Mouse (Mus musculus) spleen, postnatal 10 days (tissue): ENCODE results near the gene Aamdc.
A peak's percentile ranks its signal among the peaks of the same experiment; 100 is the strongest.

ENCODE experiments used
- DNase-seq, 2 experiments: peaks; one replicate each; pipeline ENCODE4 v3.0.0; 2021 to 2022; ENCODE audit warnings: low spot score in 2 of 2

Aamdc gene

DNA sequence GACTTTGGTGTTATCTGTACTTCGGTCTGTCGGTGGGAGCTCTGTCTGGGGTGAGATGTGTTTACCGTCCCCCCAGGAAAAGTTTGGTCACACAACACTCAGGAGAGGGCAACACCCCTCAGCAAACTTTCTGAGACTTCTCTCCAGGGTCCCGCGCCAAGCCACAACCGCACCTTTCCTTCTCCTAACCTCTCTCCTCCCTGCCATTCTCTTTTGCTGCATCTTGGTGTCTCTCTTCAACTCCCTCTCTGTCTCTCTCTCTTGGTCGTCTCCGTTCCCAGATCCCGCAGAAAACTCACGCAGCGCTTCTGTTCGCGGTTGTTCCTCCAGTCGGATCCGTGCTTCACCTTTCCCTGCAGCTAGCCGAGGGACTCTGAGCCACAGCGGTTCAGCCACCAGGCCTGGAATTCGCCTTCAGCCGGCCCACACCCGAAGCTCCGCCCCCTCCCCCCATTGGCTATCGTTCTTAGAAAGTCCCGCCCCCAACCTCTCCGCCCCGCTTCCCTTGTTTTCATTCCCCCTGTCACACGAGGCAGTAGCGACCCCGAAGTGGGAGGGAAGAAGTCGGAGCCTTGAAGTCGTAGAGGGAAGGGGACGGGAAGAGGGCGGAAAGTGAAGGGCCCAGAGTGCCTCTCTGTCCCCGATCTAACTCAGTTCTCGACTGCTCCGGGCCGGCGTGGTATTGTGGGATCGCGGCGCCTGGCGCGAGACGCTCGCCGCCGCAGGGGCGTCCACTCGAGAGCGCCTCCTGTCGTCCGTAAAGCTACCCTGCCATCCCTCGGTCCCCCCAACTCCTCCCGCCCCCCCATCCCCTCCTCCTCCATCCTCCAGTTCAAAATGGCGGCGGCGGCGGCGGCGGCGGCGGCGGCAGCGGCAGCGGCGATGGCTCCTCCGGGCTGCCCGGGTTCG is at the start of gene Aamdc, which contains the start of gene Rsf1:
Gene Aamdc, minus strand, starts transcription at position 431 of the 909 bp plus-strand sequence.
Gene Rsf1, plus strand, starts transcription at position 823 of the 909 bp plus-strand sequence.
- DNase-seq = peak; percentile 91 to 97

DNA sequence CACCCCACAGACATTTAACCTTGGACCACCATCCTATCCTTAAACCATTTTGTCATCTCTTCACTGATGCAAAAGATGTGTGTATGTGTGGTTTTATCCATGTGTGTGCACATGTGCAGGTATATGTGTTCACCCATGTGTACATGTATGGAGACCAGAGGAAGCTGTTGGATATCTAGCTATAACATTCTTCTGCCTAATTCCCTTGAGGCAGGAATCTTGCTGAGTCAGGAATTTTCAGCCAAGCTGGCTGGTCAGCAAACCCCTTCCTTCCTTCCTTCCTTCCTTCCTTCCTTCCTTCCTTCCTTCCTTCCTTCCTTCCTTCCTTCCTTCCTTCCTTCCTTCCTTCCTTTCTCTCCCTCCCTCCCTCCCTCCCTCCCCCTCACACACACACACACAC is 44.1 kb upstream of the Aamdc start:
- no peak for DNase-seq

- no peak for DNase-seq
Observed at GRCm38 (mm10) chr7:97622676-97623075, 43.4 kb upstream of the Aamdc start.

GRCm38 (mm10) chr7:97621346-97621745 is 42.0 kb upstream of the Aamdc start:
- DNase-seq = no peak

DNA sequence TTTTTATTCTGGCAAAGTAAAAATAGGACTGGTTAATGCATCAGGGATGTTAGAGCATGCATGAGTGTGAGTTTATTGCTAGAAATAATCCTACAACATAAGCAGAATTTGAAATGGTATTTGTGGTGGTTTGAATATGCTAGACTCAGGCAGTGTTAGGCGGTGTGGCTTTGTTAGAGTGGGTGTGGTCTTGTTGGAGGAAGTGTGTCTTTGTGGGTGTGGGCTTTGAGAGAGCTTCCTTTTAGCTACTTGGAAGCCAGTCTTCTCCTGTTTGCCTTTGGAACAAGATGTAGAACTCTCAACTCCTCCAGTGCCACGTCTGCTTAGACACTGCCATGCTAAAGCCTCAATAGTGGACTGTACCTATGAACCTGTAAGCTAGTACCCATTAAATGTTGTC is 19.3 kb upstream of the Aamdc start:
- no peak for DNase-seq

- no peak for DNase-seq
Observed at GRCm38 (mm10) chr7:97593535-97593934, 14.2 kb upstream of the Aamdc start.

DNA sequence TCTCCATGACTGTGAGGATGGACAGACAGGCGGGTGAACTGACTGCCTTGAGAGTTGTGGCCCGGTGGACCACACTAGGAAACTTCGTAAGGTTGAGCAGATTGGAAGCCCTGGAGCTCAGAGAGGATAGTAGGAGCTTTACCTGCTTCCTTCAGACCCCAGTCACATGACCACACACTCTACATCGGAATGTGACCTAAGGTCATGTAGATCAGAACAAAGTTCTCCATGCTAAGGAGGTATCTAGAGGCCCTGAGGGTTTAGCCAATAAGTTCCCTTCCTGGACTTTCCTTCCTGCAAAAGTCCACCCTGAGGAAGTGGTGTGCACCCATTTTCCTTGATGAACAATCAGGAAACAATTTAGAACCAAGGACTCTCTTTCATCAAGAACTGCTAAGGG is 13.1 kb upstream of the Aamdc start:
- DNase-seq = no peak

GRCm38 (mm10) chr7:97591336-97591735 is 12.0 kb upstream of the Aamdc start:
- DNase-seq = no peak

DNA sequence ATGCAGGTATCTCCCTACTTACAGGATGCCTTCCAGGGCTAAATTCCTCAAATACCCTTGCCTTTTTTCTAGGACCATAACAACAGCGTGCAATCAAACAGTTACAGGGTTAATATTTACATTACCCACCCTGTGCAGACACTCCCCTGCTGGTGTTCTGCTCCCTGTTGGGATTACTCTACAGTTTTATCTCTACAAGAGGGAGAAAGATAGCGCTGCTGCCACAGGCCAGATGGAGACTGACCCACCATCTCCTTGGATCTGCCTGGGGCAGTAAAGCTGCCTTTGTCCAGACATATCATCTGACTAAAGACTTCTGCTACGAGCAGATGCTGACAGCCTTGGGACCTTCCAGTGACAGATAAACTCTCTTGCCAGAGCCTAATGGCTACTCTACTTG is 11.2 kb upstream of the Aamdc start:
- DNase-seq = no peak

GRCm38 (mm10) chr7:97588506-97588905 is 9.2 kb upstream of the Aamdc start:
- no peak for DNase-seq

GRCm38 (mm10) chr7:97580843-97581214 is 1.5 kb upstream of the Aamdc start:
- peak; percentile 71 to 86 for DNase-seq

DNA sequence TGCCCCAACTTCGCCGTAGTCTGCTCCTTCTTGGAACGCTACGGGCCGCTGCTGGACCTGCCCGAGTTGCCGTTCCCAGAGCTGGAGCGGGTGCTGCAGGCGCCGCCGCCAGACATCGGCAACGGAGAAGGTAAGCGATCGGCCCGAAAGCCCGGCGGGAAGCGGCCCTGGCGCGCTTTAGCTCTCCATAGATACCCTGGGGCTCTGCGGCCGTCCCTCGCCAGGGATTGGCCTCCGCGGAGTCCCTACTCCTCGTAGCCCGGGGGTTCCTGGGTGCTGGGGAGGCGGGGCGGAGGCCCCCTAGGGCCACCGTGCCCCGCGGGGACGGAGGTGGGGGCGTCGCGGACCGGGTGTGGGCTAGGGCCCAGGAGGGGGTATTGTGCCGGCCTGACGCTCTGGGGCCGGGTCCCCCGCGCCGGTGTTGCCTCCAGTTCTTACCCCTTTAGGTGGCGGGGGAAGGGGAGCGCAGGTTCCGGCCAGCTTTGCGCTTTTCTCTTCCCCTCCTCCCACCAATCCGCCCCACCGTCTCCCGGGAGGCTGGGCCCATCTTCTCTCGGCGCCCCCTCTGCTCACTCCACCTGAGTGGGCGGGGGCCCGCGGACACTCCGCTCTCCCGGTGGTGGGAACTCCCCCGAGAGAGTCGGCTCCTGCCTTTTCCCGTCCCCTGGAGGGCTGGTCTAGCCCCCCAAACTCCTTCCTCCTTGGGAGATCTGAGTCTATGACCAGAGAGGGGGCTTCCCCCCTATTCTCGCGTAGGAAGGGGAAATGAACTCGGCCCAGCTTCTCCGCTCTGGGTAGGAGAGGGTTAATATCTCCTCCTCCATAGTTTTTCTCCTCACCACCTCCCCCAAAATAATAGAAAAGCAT is 912 bp upstream of the Aamdc start:
- peak; percentile 65 to 81 for DNase-seq

DNA sequence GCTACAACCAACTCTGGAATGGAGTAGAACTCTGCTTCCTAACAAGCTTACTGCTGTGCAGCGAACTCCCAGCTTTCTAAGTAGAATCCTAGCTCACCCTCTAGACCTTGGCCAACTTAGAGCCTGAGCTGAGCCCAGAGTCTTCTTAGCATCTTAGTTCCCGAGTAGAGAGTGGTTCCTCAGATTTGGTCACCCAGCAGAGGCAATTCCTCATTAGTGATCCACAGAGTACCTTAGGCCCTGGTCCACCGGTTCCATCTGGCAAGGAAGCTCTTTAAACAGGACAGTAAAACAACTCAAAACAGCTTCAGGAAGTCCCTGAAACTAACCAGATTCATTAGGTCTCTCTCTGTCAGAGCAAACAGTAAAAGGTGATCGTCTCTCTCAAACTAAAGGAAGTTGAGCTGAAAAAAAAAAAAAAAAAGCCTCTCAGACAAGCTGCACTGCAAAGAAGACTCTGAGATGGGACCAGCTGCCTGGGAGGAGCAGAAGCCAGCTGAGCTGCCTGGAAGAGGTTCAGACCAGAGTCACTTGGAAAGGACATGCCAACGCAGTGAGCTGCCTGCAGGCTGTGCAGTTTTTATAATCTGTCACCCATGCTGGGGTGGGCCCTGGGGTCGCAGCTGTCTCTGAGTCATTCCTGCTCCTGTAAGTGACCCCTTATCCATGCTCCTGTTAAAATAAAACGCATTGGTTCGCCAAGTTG is 783 bp downstream of the Aamdc start:
- DNase-seq = peak; percentile 34 to 46

GRCm38 (mm10) chr7:97570389-97570788 is 8.9 kb downstream of the Aamdc start:
- peak in 1 of 2 experiments; percentile 30 for DNase-seq

DNA sequence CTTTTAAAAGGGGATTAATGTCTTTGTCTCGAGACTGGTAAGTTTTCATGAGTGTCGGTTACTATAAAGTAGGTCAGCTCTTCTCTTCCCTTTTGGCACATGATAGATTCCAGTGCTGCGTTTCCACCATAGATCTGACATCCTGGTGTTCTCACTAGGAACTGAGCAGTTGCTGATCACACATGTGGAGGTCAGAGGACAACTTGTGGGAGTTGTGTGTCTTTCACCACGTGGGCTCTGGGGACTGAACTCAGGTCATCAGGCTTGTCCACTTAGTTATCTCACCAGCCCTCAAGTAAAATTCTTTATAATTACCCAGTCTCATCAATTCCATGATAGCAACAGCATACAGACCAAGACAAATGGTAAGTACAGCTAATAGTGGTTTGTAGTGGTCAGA is 9.9 kb downstream of the Aamdc start:
- DNase-seq = no peak

DNA sequence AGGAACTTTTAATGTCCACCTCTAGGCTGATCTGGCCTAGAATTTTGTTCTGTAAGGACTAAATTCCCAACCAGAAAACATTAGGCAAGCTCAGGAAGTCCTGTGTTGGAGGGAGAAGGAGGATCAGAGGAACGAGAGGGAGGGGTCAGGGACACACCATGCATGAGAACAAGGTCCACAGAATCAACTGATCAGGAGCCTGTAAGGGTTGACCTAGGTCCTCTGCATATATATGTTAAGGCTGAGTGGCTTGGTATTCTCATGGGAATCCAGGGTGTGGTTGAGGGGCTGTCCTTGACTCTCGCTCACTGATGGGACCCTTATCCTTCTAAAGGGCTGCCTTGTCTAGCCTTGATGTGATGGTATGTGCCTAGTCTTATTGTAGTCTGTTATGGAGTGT is 15.7 kb downstream of the Aamdc start:
- no peak for DNase-seq

- DNase-seq = no peak
Observed at GRCm38 (mm10) chr7:97550673-97551072, 28.6 kb downstream of the Aamdc start.

DNA sequence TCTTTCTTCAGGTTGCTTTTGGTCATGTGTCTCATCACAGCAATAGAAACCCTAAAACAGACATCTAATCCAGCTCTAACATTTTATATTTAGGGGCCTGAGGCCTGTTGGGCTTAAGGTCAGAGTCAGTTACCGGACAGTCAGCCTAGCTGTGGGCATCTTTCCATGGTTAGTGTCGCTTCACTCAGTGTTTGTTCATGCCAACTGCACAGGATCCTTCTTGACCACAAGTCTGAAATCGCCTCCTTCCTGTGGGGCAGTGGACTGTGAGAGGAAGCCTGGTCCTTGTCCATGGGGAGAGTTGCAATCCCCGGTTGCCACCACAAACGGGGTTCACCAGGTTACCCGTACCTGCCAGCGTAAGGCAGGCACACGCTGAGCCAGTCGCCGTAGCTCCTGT is 30.0 kb downstream of the Aamdc start:
- no peak for DNase-seq

DNA sequence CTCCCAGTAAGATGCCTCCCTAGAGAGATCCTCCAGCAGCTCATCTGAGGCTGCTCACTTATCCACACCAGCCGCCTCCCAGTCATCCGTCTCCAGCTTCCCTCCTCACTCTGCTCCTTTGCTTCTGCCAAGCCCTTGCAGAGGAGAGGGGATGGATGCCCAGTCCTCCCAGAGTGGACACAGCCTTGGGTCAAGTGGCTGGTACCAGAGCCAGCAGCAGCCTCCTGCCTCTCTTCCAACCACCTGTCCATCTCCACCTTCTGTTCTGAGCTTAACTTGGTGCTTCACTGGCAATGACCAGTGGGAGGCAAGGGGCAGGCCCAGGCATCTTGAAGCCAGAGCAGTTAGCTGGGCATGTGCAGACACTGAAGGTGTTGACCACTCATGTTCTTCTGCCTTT is 32.8 kb downstream of the Aamdc start:
- DNase-seq = no peak

DNA sequence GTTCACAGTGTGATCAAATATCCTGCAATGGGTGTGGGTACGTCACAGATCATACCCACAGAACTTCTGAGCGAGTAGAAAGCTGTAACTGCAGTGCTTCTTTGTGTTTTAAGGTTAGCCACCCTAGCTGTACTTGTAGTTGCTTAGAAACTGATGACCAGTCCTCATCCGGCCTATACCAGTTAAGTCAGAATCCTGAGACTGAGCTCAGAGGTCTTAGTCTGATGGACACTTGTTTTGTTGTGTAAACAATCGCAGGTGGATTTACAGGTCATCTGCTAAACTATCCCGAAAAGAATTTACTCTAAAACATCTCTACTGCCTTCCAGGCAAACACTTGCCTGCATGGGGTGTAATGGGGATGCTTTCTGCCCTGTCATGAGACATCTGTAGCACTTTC is 42.7 kb downstream of the Aamdc start:
- no peak for DNase-seq

DNA sequence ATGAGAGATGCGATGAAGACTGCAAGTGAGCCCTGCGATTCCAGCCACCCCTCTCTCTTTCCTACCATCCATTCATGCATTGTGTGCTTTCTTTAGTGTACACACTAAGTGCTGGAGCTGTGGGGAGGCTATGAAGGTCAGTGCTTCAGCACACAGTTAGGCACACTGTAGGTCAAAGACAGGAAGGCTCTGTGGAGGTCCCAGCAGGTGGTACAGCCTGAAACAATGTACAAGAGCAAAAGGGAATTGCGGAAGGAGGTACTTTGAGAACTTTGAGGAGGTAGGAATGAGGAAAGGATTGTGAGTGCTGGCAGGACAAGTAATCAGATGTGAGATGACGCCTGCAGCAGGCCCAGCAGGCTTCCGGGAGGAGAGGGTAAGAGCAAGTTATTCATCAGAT is 43.8 kb downstream of the Aamdc start:
- DNase-seq = no peak

GRCm38 (mm10) chr7:97519935-97520334 is 59.4 kb downstream of the Aamdc start:
- DNase-seq = no peak
